Mouse (Mus musculus): ENCODE data around the gene Upk3bl. TPM values are rescaled to one million over a fixed set of nuclear protein-coding genes. Genes with fewer than 3 reads are reported as not detected.
"Not testable (repeated sequence)": the region's sequence is repeated elsewhere in the genome, so short reads cannot be mapped to it uniquely, and the experiment has no call there.

The Upk3bl gene
- polyA plus RNA-seq, 1 experiment from 2014 or later = 59.3 TPM

DNA sequence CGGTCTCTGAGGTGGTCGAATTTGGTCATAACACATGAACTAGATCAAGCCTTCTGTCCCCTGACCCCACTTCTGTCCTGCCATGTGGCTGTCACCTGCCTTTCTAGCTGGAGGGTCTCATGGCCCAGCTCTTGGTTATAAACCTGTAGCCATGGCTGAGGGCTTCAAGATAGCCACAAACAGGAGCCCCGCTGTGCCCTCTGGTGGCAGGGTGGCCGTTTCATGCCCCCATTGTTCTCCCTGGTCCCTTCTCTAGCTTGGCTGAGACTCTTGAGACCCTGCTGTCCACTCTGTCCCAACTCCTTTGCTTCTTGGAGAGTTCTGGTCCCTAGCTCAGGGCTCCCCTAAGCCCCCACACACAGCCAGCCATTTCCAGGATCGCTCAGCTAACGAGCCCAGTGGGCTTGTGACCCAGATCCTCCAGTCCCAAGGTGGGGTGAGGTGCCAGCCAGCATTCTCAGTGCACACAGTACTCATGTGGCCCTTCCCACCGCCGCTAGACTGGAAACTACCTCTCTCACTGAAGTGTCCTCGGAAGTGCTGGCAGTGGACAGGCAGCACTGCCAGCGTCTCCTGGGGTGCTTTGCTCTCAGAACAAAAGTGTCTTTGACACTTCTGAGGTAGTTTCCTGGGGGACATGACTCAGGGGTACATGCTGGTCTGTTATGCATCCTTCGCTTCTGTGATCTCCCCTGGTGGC is 26.5 kb upstream of the Upk3bl start:
- no peak overlapping the region for H3K4me2 ChIP-seq
- H3K27me3 ChIP-seq = no peaks in the 10 kb centered on the region
- WGBS = 80% methylated on average over 11 of the region's 11 CpGs
- H3K9me3 ChIP-seq = no peaks in the 10 kb centered on the region
- no peak for ATAC-seq (ENCODE audit: insufficient number of reproducible peaks, low FRiP score, low TSS enrichment, low read depth)
- H3K4me1 ChIP-seq = no peaks in the 10 kb centered on the region
- no peak overlapping the region for H3K4me3 ChIP-seq
- H3K27ac ChIP-seq = no peak overlapping the region
- H3K9ac ChIP-seq = no peak overlapping the region
- H3K36me3 ChIP-seq = peaks cover 75% of the 10 kb centered on the region

DNA sequence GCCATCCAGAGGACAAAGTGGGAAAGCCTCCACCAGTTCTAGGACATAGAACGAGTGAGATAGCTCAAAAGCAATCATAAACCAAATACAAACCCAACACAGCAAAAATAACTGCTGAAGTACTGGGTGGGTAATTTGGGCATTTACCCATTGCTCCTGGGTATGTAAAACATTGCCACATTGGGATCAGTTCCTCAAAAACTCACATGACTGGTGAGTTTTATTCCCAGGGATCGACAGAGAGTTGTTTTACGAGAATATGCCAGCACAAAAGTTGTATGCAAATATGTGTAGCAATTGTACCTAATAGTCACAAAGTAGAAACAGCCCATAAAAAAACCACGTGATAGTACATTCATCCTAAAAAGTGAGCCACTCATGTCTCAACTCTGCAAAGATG is 19.4 kb upstream of the Upk3bl start:
- Histone ChIP-seq H3K27ac (no peak overlapping the region), H3K9me3 (no peaks in the 10 kb centered on the region), H3K36me3 (peaks cover 32% of the 10 kb centered on the region), H3K4me1 (no peaks in the 10 kb centered on the region), H3K4me2 (no peak overlapping the region), H3K27me3 (no peaks in the 10 kb centered on the region), H3K4me3 (no peak overlapping the region), H3K9ac (no peak overlapping the region)
- WGBS = 71% methylated on average over 4 of the region's 4 CpGs
- no peak for ATAC-seq (ENCODE audit: insufficient number of reproducible peaks, low FRiP score, low TSS enrichment, low read depth)

- no peak for ATAC-seq (ENCODE audit: insufficient number of reproducible peaks, low FRiP score, low TSS enrichment, low read depth)
- H3K4me2 ChIP-seq = no peak overlapping the region
- H3K27ac ChIP-seq = no peak overlapping the region
- H3K27me3 ChIP-seq = no peaks in the 10 kb centered on the region
- no peak overlapping the region for H3K9ac ChIP-seq
- WGBS = 86% methylated on average over 1 of the region's 1 CpGs
- no peaks in the 10 kb centered on the region for H3K4me1 ChIP-seq
- peaks cover 28% of the 10 kb centered on the region for H3K36me3 ChIP-seq
- no peak overlapping the region for H3K4me3 ChIP-seq
- H3K9me3 ChIP-seq = no peaks in the 10 kb centered on the region
Observed at GRCm38 (mm10) chr5:136035285-136035684, 19.0 kb upstream of the Upk3bl start.

DNA sequence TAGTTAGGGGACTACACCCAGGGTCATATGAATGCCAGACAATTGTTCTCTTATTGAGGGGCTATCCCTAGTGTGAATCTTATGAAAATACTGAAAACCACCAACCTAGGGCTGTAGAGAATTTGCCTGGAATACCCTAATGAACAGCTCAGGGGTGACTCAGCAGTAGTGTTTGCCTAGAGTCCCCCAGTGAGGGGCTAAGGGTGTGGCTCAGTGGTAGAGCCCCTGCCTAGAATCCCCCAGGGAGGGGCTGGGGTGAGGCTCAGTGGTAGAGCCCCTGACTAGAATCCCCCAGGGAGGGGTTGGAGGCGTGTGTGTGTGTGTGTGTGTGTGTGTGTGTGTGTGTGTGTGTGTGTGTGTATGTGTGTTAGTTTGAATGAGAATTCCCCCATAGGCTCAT is 17.6 kb upstream of the Upk3bl start:
- no peak overlapping the region for H3K27ac ChIP-seq
- peaks cover 14% of the 10 kb centered on the region for H3K36me3 ChIP-seq
- ATAC-seq (ENCODE audit: insufficient number of reproducible peaks, low FRiP score, low TSS enrichment, low read depth) = no peak
- 78% methylated on average over 1 of the region's 1 CpGs for WGBS
- H3K4me3 ChIP-seq = no peak overlapping the region
- 0 out of 2 replicates have a peak, but pooled peaks cover 5% of the 10 kb centered on the region for H3K4me1 ChIP-seq
- no peak overlapping the region for H3K4me2 ChIP-seq
- no peaks in the 10 kb centered on the region for H3K27me3 ChIP-seq
- no peaks in the 10 kb centered on the region for H3K9me3 ChIP-seq
- no peak overlapping the region for H3K9ac ChIP-seq

DNA sequence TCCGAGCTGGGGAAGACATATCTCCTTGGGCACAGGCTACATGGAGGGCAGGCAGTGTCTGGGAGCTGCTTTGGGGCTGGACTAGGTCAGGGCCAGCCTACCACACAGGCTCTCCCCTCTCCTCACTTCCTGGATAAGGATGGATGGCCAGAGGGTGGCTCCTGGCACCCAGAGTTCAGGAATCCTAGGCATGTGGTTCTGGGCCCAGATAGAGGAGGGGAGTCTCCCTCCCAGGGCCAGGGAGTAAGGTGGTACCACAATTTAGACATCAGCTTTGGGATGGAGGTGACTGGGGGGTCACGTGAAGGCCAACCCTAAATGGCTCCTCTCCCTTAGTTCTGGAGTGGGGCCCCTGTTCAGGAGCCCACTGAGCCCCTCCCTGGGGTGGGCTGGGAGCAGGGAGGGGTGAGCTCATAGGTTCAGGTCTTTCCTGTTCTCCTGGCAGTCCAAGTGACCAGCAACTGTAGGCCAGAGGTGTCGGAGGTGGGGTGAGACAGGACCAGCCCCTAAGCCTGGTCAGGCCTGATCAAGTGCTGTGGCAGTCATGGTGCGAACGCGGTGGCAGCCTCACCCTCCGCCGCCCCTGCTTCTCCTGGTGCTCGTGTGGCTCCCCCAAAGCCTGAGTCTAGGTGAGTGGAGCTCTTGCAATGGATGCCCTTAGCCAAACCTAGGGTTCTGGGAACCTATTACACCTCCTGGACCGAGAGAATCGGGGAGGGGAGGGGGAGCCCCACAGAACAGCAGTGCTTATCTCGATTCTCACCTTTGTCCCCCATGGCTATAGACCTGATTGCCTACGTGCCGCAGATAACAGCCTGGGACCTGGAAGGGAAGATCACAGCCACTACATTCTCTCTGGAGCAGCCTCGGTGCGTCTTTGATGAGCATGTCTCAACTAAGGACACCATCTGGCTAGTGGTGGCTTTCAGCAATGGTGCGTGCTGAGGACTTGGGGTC is 15.8 kb upstream of the Upk3bl start, which contains the start of gene Upk3b:
Gene Upk3b (plus strand): TSS at position 239 of the 957 bp plus-strand sequence.
- ATAC-seq (ENCODE audit: insufficient number of reproducible peaks, low FRiP score, low TSS enrichment, low read depth) = no peak
- H3K4me1 ChIP-seq = 0 out of 2 replicates have a peak, but pooled peaks cover 5% of the 10 kb centered on the region
- H3K4me3 ChIP-seq = no peak within 1 kb of the TSS
- WGBS = 67% methylated on average over 17 of the region's 17 CpGs
- H3K27ac ChIP-seq = no peak within 1 kb of the TSS
- no peaks in the 10 kb centered on the region for H3K9me3 ChIP-seq
- H3K27me3 ChIP-seq = no peaks in the 10 kb centered on the region
- no peak within 1 kb of the TSS for H3K9ac ChIP-seq
- no peaks in the 10 kb centered on the region for H3K36me3 ChIP-seq
- H3K4me2 ChIP-seq = no peak within 1 kb of the TSS

GRCm38 (mm10) chr5:136040210-136040609 is 14.1 kb upstream of the Upk3bl start:
- Histone ChIP-seq H3K4me1 (0 out of 2 replicates have a peak, but pooled peaks cover 5% of the 10 kb centered on the region), H3K36me3 (no peaks in the 10 kb centered on the region), H3K9me3 (no peaks in the 10 kb centered on the region), H3K27ac (no peak overlapping the region), H3K4me3 (no peak overlapping the region), H3K27me3 (no peaks in the 10 kb centered on the region), H3K9ac (no peak overlapping the region), H3K4me2 (no peak overlapping the region)
- ATAC-seq (ENCODE audit: insufficient number of reproducible peaks, low FRiP score, low TSS enrichment, low read depth) = no peak
- WGBS = 50% methylated on average over 5 of the region's 5 CpGs

DNA sequence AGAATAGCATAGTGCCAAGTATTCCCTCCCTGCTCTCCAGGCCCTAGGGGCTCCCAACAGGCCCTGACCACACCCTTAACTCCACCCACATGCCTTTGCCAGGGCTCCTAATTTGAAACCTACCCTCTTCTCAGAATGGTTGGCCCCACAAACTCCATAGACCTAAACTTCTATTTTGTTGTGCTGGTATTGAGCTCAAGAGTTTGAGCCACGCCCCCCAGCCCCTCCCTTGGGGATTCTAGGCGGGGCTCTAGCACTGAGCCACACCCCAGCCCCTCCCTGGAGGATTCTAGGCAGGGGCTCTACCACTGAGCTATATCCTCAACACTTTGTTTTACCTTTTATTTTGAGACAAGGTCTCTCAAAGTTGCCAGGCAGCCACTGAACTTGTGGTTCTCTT is 13.0 kb upstream of the Upk3bl start:
- 30% methylated on average over 2 of the region's 2 CpGs for WGBS
- no peak overlapping the region for H3K27ac ChIP-seq

GRCm38 (mm10) chr5:136041666-136042065 is 12.6 kb upstream of the Upk3bl start:
- H3K4me3 ChIP-seq = no peak overlapping the region
- H3K9ac ChIP-seq = no peak overlapping the region
- H3K27ac ChIP-seq = no peak overlapping the region
- 0 out of 2 replicates have a peak, but pooled peaks cover 11% of the 10 kb centered on the region for H3K4me1 ChIP-seq
- no peak overlapping the region for H3K4me2 ChIP-seq
- whole genome bisulfite sequencing = 92% methylated on average over 8 of the region's 8 CpGs
- no peaks in the 10 kb centered on the region for H3K36me3 ChIP-seq
- no peaks in the 10 kb centered on the region for H3K27me3 ChIP-seq
- H3K9me3 ChIP-seq = no peaks in the 10 kb centered on the region
- ATAC-seq (ENCODE audit: insufficient number of reproducible peaks, low FRiP score, low TSS enrichment, low read depth) = no peak

More for the DNA sequence above, 13.0 kb upstream of the Upk3bl start:
- Histone ChIP-seq H3K9me3 (no peaks in the 10 kb centered on the region), H3K9ac (no peak overlapping the region), H3K27me3 (no peaks in the 10 kb centered on the region), H3K36me3 (no peaks in the 10 kb centered on the region), H3K4me2 (no peak overlapping the region), H3K4me3 (no peak overlapping the region), H3K4me1 (0 out of 2 replicates have a peak, but pooled peaks cover 7% of the 10 kb centered on the region)
- 0 out of 2 replicates have a peak, but pooled peaks have one; percentile 35 for ATAC-seq (ENCODE audit: insufficient number of reproducible peaks, low FRiP score, low TSS enrichment, low read depth)

- H3K4me3 ChIP-seq = no peak overlapping the region
- H3K4me1 ChIP-seq = 0 out of 2 replicates have a peak, but pooled peaks cover 11% of the 10 kb centered on the region
- no peak overlapping the region for H3K27ac ChIP-seq
- no peaks in the 10 kb centered on the region for H3K36me3 ChIP-seq
- no peak overlapping the region for H3K4me2 ChIP-seq
- 63% methylated on average over 13 of the region's 13 CpGs for WGBS
- H3K27me3 ChIP-seq = no peaks in the 10 kb centered on the region
- H3K9ac ChIP-seq = no peak overlapping the region
- no peaks in the 10 kb centered on the region for H3K9me3 ChIP-seq
- no peak for ATAC-seq (ENCODE audit: insufficient number of reproducible peaks, low FRiP score, low TSS enrichment, low read depth)
Observed at GRCm38 (mm10) chr5:136044865-136045264, 9.4 kb upstream of the Upk3bl start.

DNA sequence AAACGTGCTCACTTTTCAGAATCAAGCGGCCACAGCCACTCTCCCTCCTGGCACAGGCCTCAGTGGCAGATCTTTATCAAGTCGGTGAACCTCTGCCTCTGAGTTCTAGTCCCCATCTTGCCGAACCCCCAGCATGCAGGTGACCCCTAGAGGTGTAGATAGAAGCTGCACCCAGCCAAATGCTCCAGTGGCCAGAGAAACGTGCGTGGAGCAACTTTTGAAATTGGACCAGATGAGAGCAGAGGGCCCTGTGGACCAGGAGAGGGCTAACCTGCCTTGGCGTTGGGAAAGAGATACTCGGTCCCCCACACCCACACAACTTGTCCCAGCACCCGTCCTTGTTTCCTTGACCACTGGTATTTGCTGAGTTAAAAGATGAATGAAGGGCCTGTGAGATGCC is 8.9 kb upstream of the Upk3bl start:
- Histone ChIP-seq H3K4me2 (no peak overlapping the region), H3K9ac (no peak overlapping the region), H3K27me3 (no peaks in the 10 kb centered on the region), H3K27ac (no peak overlapping the region), H3K36me3 (no peaks in the 10 kb centered on the region), H3K4me3 (no peak overlapping the region), H3K9me3 (no peaks in the 10 kb centered on the region), H3K4me1 (0 out of 2 replicates have a peak, but pooled peaks cover 11% of the 10 kb centered on the region)
- ATAC-seq (ENCODE audit: insufficient number of reproducible peaks, low FRiP score, low TSS enrichment, low read depth) = no peak
- 32% methylated on average over 9 of the region's 9 CpGs for WGBS

- ATAC-seq (ENCODE audit: insufficient number of reproducible peaks, low FRiP score, low TSS enrichment, low read depth) = no peak
- H3K36me3 ChIP-seq = no peaks in the 10 kb centered on the region
- no peak overlapping the region for H3K4me3 ChIP-seq
- H3K9me3 ChIP-seq = no peaks in the 10 kb centered on the region
- H3K4me1 ChIP-seq = 0 out of 2 replicates have a peak, but pooled peaks cover 10% of the 10 kb centered on the region
- WGBS = 4% methylated on average over 10 of the region's 10 CpGs
- no peak overlapping the region for H3K9ac ChIP-seq
- H3K27ac ChIP-seq = no peak overlapping the region
- H3K27me3 ChIP-seq = no peaks in the 10 kb centered on the region
- H3K4me2 ChIP-seq = no peak overlapping the region
Observed at GRCm38 (mm10) chr5:136045987-136046386, 8.3 kb upstream of the Upk3bl start.

DNA sequence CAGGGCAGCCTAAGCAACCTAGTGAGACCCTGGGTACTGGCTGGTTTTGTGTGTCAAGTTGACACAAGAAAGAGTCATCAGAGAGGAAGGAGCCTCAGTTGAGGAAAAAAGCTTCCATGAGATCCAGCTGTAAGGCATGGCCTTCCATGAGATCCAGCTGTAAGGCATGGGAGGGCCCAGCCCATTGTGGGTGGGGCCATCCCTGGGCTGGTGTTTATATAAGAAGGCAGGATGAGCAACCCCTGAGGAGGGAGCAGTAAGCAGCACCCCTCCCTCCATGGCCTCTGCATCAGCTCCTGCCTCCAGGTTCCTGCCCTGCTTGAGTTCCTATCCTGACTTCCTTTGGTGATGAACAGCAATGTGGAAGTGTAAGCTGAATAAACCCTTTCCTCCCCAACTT is 5.8 kb upstream of the Upk3bl start:
- not testable (repeated sequence) for H3K27ac ChIP-seq; H3K27me3 ChIP-seq; H3K9me3 ChIP-seq; H3K9ac ChIP-seq; H3K4me2 ChIP-seq; ATAC-seq (ENCODE audit: insufficient number of reproducible peaks, low FRiP score, low TSS enrichment, low read depth); H3K36me3 ChIP-seq; H3K4me3 ChIP-seq
- peaks cover 16% of the 10 kb centered on the region for H3K4me1 ChIP-seq
